ENCODE assay signal across 8 mouse cellular contexts in the genomic region with DNA sequence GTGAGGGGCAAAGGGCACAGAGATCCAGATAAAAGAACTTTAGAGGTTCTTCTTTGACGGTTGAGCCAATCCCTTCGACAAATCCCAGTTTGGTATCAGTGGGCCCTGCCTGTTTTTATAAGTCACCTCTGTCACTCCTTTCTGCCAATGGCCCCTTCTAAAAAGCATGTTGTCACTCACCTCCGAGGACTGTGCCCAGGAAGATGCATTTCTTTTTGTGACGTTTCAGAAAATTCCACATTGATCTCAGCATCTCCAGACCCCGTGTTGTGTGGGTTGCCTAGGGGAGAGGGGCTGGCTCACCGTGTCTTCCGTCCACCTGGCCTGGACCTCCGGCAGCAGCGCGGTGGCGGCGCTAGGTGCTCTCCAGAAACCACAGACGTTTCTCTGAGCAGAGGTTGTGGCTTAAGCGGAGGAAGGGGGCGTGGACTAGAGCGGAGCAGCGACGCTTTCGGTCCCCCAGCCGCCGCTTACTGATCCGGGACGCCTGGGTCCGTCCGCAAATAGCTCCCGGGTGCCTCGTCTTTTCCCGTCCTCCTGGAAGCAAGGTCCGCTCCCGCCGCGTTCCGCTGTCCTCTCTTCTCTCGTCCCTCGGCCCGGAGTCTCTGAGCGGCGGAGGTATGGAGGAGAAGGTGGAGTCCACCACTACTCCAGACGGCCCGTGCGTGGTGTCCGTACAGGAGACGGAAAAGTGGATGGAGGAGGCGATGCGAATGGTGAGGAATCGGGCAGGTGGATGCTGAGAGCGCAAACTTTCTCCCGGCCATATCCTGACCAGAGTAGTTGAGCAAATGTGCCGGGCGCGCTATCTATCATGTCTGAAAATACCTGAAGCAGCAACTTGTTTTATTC. TPM values are rescaled to one million over a fixed set of nuclear protein-coding genes. Genes with fewer than 3 reads are reported as not detected.
DNase-seq lines count a peak whose midpoint lies in the region; ATAC-seq lines count a peak whose summit lies in the region.

A gene (plus strand): TSS at position 249 of the 852 bp plus-strand sequence.
A gene (minus strand): TSS at position 497 of the 852 bp plus-strand sequence.

- H3K36me3 ChIP-seq in hindbrain, embryonic 14.5 days (replicated peaks; ENCODE audit: control insufficient read depth, insufficient read depth), result no peaks in the 10 kb centered on the region

- peaks cover 8% of the 10 kb centered on the region; the same call in 1 of the 2 replicates for H3K4me1 ChIP-seq in hindbrain, embryonic 14.5 days (replicated peaks; ENCODE audit: control insufficient read depth, insufficient read depth, low read length)

- H3K9ac ChIP-seq in hindbrain, embryonic 14.5 days, result peak within 1 kb of the TSS; percentile 77

- peak within 1 kb of the TSS; percentile 72; the same call in 1 of the 2 replicates for H3K27ac ChIP-seq in hindbrain, embryonic 14.5 days

- peak within 1 kb of the TSS; percentile 74 for H3K4me2 ChIP-seq in hindbrain, embryonic 14.5 days (replicated peaks)

- H3K4me3 ChIP-seq in hindbrain, embryonic 14.5 days (replicated peaks; ENCODE audit: low read length), result peak within 1 kb of the TSS; percentile 59

- peak; percentile 96 for DNase-seq in NIH3T3 (ENCODE audit: low read depth)
- DNase-seq in cerebellum, postnatal 10 days, result peak; percentile 94 to 95
- DNase-seq in frontal cortex, postnatal 14 days (ENCODE audit: low spot score in 2 of 2), result peak; percentile 78 to 81
- DNase-seq in hindbrain, embryonic 14.5 days (ENCODE audit: low spot score), result peak; percentile 91
- peak; percentile 86 to 88 for DNase-seq in layer of hippocampus, postnatal 36 days
- peak; percentile 92 for DNase-seq in lung, postnatal 36 days
- DNase-seq in retina, postnatal 1 day, result peak; percentile 94
- DNase-seq in urinary bladder, adult 18-20 months (ENCODE audit: low spot score in 2 of 2), result peak; percentile 83 to 93

- H3K9me3 ChIP-seq in hindbrain, embryonic 14.5 days (ENCODE audit: control insufficient read depth, low read length), result no peaks in the 10 kb centered on the region

- under 1% methylated on average over 51 of the region's 51 CpGs for WGBS in hindbrain, embryonic 14.5 days

- H3K27me3 ChIP-seq in hindbrain, embryonic 14.5 days (ENCODE audit: control insufficient read depth, insufficient read depth, low read length), result no peaks in the 10 kb centered on the region

- ATAC-seq in hindbrain, embryonic 14.5 days (ENCODE audit: low FRiP score), result peak; percentile 97

RNA-seq across cellular contexts. Expression of the first gene that starts in this region (rescaled TPM):
- polyA plus RNA-seq in hindbrain, embryonic 14.5 days (2014; fragmentation: Nextera tagmentation; extraction: Ambion mirVana), result 2.3 and 2.5 TPM in 2 replicates
- 10 to 100 TPM in 1 of 2 experiments, 1 to 10 TPM in 1; 8.3 to 11.3 TPM for total RNA-seq in layer of hippocampus, postnatal 36 days (2021)

RNA-seq across cellular contexts. Expression of the second gene that starts in this region (rescaled TPM):
- polyA plus RNA-seq in hindbrain, embryonic 14.5 days (2014; fragmentation: Nextera tagmentation; extraction: Ambion mirVana), result 30.8 and 32.1 TPM in 2 replicates
- total RNA-seq in layer of hippocampus, postnatal 36 days (2021), result 10 to 100 TPM; 23.8 to 26.2 TPM

Comparison
In these comparisons a context has a peak if more than half of its experiments do, and no peak if none do; other contexts are left out.
1. Peak in every context shown above with its lines: DNase-seq, ATAC-seq, H3K4me3 ChIP-seq and H3K27ac ChIP-seq.